Mouse (Mus musculus): Measurements from ENCODE around the gene Slc39a5. TPM values are rescaled to one million over a fixed set of nuclear protein-coding genes. Genes with fewer than 3 reads are reported as not detected.

Gene Slc39a5
- polyA plus RNA-seq (2012; rRNA removed) = 138 and 172 TPM in 2 replicates

DNA sequence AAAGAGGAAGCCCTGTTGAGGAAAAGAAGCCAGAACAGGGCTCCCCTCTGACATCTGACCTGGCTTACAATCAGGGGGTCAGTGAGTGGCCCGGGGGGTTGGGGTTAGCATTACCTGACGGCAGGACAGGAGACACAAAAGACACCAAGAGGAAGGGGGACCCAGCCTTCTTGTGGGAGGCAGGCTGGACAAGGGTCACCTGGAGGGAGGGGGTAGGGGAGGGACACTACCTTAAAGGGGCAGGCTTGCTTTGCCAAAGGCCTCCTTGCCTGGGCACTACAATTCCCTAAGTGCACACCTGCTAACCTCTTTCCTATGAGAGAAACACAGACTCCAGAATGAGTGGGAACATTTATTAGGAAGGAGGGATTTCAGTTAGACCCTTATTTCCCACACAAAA is at the start of gene Slc39a5:
Gene Slc39a5, minus strand, starts transcription at position 174 of the 400 bp plus-strand sequence.

DNA sequence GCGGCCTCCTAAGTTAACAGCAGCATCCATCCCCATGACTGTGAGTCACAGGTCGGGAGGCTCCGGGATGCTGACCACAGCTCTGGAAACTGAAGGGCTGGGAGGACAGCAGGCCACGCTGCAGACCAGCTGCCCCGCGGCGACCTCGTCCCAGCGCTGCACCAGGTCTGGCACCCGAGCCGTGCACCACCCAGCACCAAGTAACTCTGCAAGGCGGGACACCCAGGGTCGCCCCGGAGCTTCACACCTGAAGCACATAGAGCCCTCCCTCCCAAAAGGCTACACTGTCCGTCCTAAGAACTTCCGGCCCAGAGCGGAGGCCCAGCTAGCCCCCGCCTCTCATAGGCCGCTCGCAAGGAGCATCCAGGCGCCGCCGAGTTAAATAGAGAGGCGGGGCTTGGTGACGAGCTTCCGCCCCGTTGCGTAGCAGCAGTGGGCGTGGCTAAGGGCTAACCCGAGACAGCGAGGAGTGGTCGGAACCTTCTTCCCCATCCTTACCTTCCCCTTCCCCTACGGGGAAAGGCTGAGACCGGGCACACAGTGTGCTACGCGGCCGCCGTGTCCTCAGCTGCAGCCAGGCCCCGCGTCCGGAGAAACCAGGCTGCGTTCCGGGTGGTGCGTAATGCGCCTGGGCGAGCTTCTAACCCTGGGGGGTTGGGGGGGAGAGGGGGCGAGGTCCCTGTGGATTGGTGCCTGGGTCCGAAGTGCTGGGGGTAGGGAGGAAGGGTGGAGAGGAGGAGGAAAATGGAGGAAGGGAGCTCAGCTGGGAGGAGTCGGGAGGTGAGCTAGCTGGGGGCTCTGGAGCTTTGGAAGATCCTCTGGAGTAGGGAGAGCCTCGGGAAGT is 10.4 kb upstream of the Slc39a5 start, which contains the start of the genes Nabp2 and Rnf41:
Gene Nabp2, minus strand, starts transcription at position 282 of the 844 bp plus-strand sequence.
Gene Rnf41, plus strand, starts transcription at position 447 of the 844 bp plus-strand sequence.

DNA sequence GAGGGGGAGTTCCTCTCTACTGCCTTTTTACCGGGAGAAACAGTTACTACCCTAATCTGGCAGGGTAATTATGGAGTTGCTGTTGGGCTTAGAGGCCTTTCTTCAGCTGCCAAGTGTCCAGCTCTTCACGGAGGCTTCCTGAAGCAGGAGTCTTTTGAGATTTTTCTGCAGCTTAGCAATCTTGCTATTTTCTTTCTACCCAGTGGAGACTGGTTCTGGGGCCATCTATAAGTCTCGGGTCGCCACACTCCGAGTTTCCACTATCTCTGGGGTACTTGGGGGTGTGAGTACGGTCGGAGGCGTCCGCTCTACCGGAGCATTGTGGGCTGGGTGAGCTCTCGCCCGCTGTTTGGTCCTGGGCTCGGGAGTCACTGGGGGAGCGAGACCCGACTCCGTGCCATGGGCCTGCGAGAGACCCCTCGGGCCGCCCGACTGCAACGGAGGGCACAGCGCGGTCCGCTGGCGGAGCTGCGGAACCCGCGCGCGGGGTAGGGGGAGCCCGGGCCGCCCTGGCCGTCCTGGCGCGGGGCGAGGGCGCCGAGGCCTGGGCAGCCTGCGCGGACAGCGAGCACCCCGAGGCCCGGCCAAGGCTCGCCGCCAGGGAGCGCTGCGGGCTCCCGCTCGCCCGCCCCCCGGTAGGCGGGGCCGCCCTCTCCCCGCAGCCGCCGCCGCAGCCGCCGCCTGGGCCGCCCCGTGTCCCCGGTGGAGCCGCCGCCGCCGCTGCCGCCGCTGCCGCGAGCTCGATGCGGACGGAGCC is 24.4 kb downstream of the Slc39a5 start, which contains the start of gene Ankrd52:
Gene Ankrd52, plus strand, starts transcription at position 661 of the 757 bp plus-strand sequence.

DNA sequence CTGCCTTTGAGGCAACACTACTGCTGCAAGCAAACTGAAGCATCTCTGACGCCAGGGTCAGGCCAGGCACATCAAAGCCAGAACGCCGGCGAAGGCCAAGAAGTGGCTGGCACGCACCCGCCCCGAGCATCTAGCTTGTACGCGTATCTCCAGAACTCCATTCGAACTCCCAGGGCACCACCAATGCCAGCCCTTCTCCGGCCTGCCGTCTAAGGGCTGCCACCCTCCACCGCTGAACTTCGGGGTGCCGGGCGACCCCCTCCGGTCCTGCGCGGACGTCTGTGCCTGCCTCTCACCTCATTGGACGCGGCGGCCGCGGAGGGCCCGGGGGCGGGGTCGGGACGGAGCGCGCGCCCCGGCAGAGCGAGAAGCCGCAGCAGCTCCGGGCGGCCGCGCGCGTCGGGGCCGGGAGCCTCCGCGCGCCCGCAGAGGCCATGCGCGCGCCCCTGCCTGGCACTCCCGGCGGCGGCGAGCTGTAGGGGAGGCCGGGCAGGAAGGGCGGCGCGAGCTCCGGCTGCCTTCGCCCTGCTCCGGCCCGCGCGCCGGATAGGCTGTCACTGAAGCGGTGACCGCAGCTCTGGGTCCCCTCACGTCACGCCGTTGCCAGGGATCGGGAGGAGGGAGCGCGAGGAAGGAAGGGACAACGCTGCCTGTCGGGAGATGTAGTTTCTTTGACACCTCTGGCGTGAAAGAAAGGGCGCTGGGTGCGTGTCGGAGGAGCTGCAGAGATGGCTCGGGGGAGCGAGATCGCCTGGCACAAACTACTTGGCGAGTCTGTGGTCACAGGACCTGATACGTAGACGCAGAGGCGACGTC is 32.4 kb downstream of the Slc39a5 start, which contains the start of gene Coq10a:
Gene Coq10a, minus strand, starts transcription at position 596 of the 816 bp plus-strand sequence.

Other genes with a start within 250 kb of the Slc39a5 start
- 53.3 and 58.5 TPM in 2 replicates for gene Rbms2, start 220.9 kb downstream of the Slc39a5 start, polyA plus RNA-seq (2012; rRNA removed)
- 7.5 and 8.4 TPM in 2 replicates for gene Gls2, start 206.8 kb downstream of the Slc39a5 start, polyA plus RNA-seq (2012; rRNA removed)
- gene Spryd4, start 189.4 kb downstream of the Slc39a5 start, polyA plus RNA-seq (2012; rRNA removed) = 10.3 and 13.3 TPM in 2 replicates
- gene Mip, start 175.4 kb downstream of the Slc39a5 start, polyA plus RNA-seq (2012; rRNA removed) = not detected in 2 replicates
- 2.1 and 3.0 TPM in 2 replicates for gene Timeless, start 169.2 kb downstream of the Slc39a5 start, polyA plus RNA-seq (2012; rRNA removed)
- 0.12 TPM in 2 replicates for gene Apon, start 147.1 kb downstream of the Slc39a5 start, polyA plus RNA-seq (2012; rRNA removed)
- gene Apof, start 132.6 kb downstream of the Slc39a5 start, polyA plus RNA-seq (2012; rRNA removed) = 0.20 and 0.29 TPM in 2 replicates
- 20.7 and 21.5 TPM in 2 replicates for gene Stat2, start 130.7 kb downstream of the Slc39a5 start, polyA plus RNA-seq (2012; rRNA removed)
- 0.24 and 0.28 TPM in 2 replicates for gene Il23a, start 102.5 kb downstream of the Slc39a5 start, polyA plus RNA-seq (2012; rRNA removed)
- 19.3 and 23.6 TPM in 2 replicates for gene Pan2, start 97.9 kb downstream of the Slc39a5 start, polyA plus RNA-seq (2012; rRNA removed)
- 43.9 and 51.7 TPM in 2 replicates for gene Cnpy2, start 78.8 kb downstream of the Slc39a5 start, polyA plus RNA-seq (2012; rRNA removed)
- 277 and 300 TPM in 2 replicates for gene Cs, start 63.5 kb downstream of the Slc39a5 start, polyA plus RNA-seq (2012; rRNA removed)
- gene Coq10a, start 32.2 kb downstream of the Slc39a5 start, polyA plus RNA-seq (2012; rRNA removed) = 114 and 153 TPM in 2 replicates
- gene Ankrd52, start 24.1 kb downstream of the Slc39a5 start, polyA plus RNA-seq (2012; rRNA removed) = 29.3 and 32.7 TPM in 2 replicates
- gene Nabp2, start 10.3 kb upstream of the Slc39a5 start, polyA plus RNA-seq (2012; rRNA removed) = 27.4 and 27.5 TPM in 2 replicates
- gene Rnf41, start 10.4 kb upstream of the Slc39a5 start, polyA plus RNA-seq (2012; rRNA removed) = 21.8 and 24.4 TPM in 2 replicates
- 77.1 and 80.9 TPM in 2 replicates for gene Smarcc2, start 58.0 kb upstream of the Slc39a5 start, polyA plus RNA-seq (2012; rRNA removed)
- 1,151 and 1,354 TPM in 2 replicates for gene Myl6, start 92.9 kb upstream of the Slc39a5 start, polyA plus RNA-seq (2012; rRNA removed)
- gene Myl6b, start 97.5 kb upstream of the Slc39a5 start, polyA plus RNA-seq (2012; rRNA removed) = 1.6 and 2.1 TPM in 2 replicates
- 66.7 and 76.5 TPM in 2 replicates for gene Esyt1, start 124.6 kb upstream of the Slc39a5 start, polyA plus RNA-seq (2012; rRNA removed)
- gene Zc3h10, start 146.5 kb upstream of the Slc39a5 start, polyA plus RNA-seq (2012; rRNA removed) = 15.6 and 20.1 TPM in 2 replicates
- gene Rpl41, start 148.1 kb upstream of the Slc39a5 start, polyA plus RNA-seq (2012; rRNA removed) = 2,287 and 3,176 TPM in 2 replicates
- 11.8 and 15.3 TPM in 2 replicates for gene Pa2g4, start 164.8 kb upstream of the Slc39a5 start, polyA plus RNA-seq (2012; rRNA removed)
- 84.1 and 97.8 TPM in 2 replicates for gene Erbb3, start 188.4 kb upstream of the Slc39a5 start, polyA plus RNA-seq (2012; rRNA removed)
- gene Rps26, start 225.5 kb upstream of the Slc39a5 start, polyA plus RNA-seq (2012; rRNA removed) = 948 and 1,040 TPM in 2 replicates
- gene Ikzf4, start 244.8 kb upstream of the Slc39a5 start, polyA plus RNA-seq (2012; rRNA removed) = 0.83 and 1.3 TPM in 2 replicates

All from colon, adult 2 months (tissue).